Mouse (Mus musculus): ENCODE data around the gene Prkacb.

DNA sequence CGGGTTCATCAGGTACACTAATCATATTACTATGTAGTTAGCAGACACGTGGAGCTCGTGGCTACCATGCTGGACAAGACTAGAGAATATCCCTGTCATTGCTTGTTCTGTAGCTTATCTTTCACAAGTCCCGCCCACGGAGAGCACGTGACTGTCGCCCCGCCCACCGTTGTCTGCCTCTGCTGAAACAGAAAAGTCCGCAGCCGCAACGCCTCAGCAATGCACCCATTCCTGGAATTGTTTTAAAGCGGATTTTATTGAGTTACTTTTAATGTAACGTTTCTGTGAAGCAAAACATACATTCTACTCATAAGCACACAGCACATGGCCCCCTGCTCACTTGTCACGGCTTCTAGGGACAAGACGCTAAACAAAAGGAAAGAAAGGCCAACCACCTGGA is 133.1 kb downstream of the Prkacb start:
- TF ChIP-seq POLR2A (IDR thresholded peaks at IDR 0.05; ENCODE audit: insufficient read depth, low read length), result no peak
- no peak for TF ChIP-seq CTCF (IDR thresholded peaks at IDR 0.05; ENCODE audit: low read depth, low read length)
- TF ChIP-seq EP300 (IDR thresholded peaks at IDR 0.05; ENCODE audit: insufficient read depth, low read depth, low read length), result no peak
